Mouse (Mus musculus): ENCODE measurements around the gene Aak1.

DNA sequence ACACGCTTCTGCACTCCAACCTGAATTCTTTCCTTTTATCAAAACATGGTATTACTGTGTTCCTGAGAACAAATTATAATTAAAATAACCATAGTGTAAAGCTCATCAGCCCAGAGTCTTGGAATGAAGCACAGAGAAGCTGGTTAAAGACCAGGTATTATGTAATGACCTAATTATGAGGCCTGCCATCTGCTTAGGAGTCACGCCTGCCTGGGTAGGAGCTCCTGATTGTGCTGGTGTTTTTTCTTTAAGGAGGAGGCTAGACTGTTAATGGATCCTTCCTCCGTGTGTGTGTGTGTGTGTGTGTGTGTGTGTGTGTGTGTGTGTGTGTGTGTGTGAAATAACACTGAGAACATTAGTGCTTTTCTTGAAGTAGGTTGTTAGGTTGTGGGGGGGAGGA lies 49.7 kb downstream of the Aak1 start:
- TF ChIP-seq CTCF (IDR thresholded peaks at IDR 0.05; ENCODE audit: extremely low read depth, insufficient read depth, insufficient read length, insufficient replicate concordance): no peak
- TF ChIP-seq POLR2A (IDR thresholded peaks at IDR 0.05; ENCODE audit: low read depth, low read length): no peak
